Mouse (Mus musculus) heart, adult 2 months (tissue): ENCODE results near the gene Anp32e. TPM values are rescaled to one million over a fixed set of nuclear protein-coding genes. Genes with fewer than 3 reads are reported as not detected.

Experiments used
- DNase-seq, 2 experiments: peaks; one replicate each; pipeline ENCODE4 v3.0.0; 2021
- H3K27ac ChIP-seq: fragments of 200-600 bp; 2 replicates; pipeline ENCODE4 v1.8.1; 2022
- H3K27me3 ChIP-seq: fragments of 200-500 bp; 2 replicates; pipeline ENCODE4 v1.6.1; 2012; ENCODE audit warnings: mild to moderate bottlenecking, low read length, inconsistent platforms, mixed read lengths; ENCODE audit not compliant: control insufficient read depth, insufficient read depth
- H3K36me3 ChIP-seq: fragments of 200-500 bp; 2 replicates; pipeline ENCODE4 v1.6.1; 2012; ENCODE audit warnings: low read length, inconsistent platforms; ENCODE audit not compliant: control insufficient read depth, insufficient read depth
- H3K4me1 ChIP-seq: fragments of 200-500 bp; 2 replicates; pipeline ENCODE4 v1.6.1; 2011; ENCODE audit warnings: low read length; ENCODE audit not compliant: control insufficient read depth, insufficient read depth
- H3K4me3 ChIP-seq: fragments of 200-600 bp; 2 replicates; pipeline ENCODE4 v1.8.1; 2022
- H3K79me2 ChIP-seq: fragments of 200-500 bp; replicated peaks from 2 replicates; pipeline ENCODE4 v1.6.1; 2012; ENCODE audit warnings: mild to moderate bottlenecking, inconsistent platforms, low read length, moderate library complexity, mixed read lengths; ENCODE audit not compliant: control insufficient read depth, insufficient read depth
- H3K9ac ChIP-seq: fragments of 200-500 bp; 2 replicates; pipeline ENCODE4 v1.6.1; 2012; ENCODE audit warnings: low read depth, mild to moderate bottlenecking, control low read depth, inconsistent platforms, low read length, mixed read lengths
- CTCF ChIP-seq: fragments of 200-600 bp; IDR thresholded peaks from 2 replicates; pipeline ENCODE4 v1.8.1; 2022; ENCODE audit warnings: antibody characterized with exemption, mild to moderate bottlenecking, moderate library complexity
- EP300 ChIP-seq: fragments of 200-500 bp; IDR thresholded peaks from 2 replicates; pipeline ENCODE4 v1.6.1; 2011; ENCODE audit warnings: low read depth, low read length, control low read depth; ENCODE audit not compliant: insufficient read depth
- POLR2A ChIP-seq: fragments of 200-500 bp; IDR thresholded peaks from 2 replicates; pipeline ENCODE4 v1.6.1; 2011; ENCODE audit warnings: mild to moderate bottlenecking, low read depth, low read length, control low read depth; ENCODE audit not compliant: insufficient read depth
- WGBS: fragments of 180-500 bp; shearing (Covaris S2); methylation state at CpG from one replicate; pipeline ENCODE4 v1.1.7; 2018; 5-methylcytosine and 5-hydroxymethylcytosine counted together
- intact Hi-C: fragments of 180-260 bp; cut with DNase I; formaldehyde crosslinking; loops from one replicate; pipeline ENCODE4 v1.15.1; 2025
- long read RNA-seq: library from polyadenylated mRNA; stranded (forward); transcript quantifications from one replicate; pipeline ENCODE4 v2.0.0, GENCODE M21; 2021
- polyA plus RNA-seq: library from polyadenylated mRNA; depleted of rRNA; stranded (reverse); fragments of >200 nt; gene quantifications from 2 replicates; pipeline ENCODE4 v1.2.3, GENCODE M21; 2012; rRNA removed
- total RNA-seq, 2 experiments: library from RNA; stranded (reverse); gene quantifications; 2 replicates each; pipeline ENCODE4 v1.2.3; 2021

The Anp32e gene
- 10 to 100 TPM; 83.0 to 90.9 TPM for total RNA-seq
- polyA plus RNA-seq = 15.5 and 29.9 TPM in 2 replicates
- long read RNA-seq, transcript Anp32e-202 (7 exons, 3,274 nt) = major isoform, 30 of 58 reads
- long read RNA-seq, partial matches to known transcripts = 24 of 58 reads
- long read RNA-seq, other reads (novel, unspliced or antisense) = 1 of 58 reads

- H3K27ac ChIP-seq = peak within 1 kb of the TSS; percentile 92
- peak within 1 kb of the TSS; percentile 97 for H3K4me3 ChIP-seq
- intact Hi-C loops = no loop called here
- WGBS = under 1% methylated on average over 49 of the region's 49 CpGs
- H3K9ac ChIP-seq = peak within 1 kb of the TSS; percentile 83
- peaks cover 2% of the 10 kb centered on the region for H3K4me1 ChIP-seq
- TF ChIP-seq CTCF = no peak
- TF ChIP-seq EP300 = peak; percentile 86
- TF ChIP-seq POLR2A = peak; percentile 94
- H3K36me3 ChIP-seq = no peaks in the 10 kb centered on the region
- H3K27me3 ChIP-seq = no peaks in the 10 kb centered on the region
- peak; percentile 97 for DNase-seq
- no peaks in the 10 kb centered on the region for H3K79me2 ChIP-seq
Observed at GRCm38 (mm10) chr3:95928658-95929503, at the start of gene Anp32e. TSS of gene Anp32e (plus strand) at chr3:95929246.

DNA sequence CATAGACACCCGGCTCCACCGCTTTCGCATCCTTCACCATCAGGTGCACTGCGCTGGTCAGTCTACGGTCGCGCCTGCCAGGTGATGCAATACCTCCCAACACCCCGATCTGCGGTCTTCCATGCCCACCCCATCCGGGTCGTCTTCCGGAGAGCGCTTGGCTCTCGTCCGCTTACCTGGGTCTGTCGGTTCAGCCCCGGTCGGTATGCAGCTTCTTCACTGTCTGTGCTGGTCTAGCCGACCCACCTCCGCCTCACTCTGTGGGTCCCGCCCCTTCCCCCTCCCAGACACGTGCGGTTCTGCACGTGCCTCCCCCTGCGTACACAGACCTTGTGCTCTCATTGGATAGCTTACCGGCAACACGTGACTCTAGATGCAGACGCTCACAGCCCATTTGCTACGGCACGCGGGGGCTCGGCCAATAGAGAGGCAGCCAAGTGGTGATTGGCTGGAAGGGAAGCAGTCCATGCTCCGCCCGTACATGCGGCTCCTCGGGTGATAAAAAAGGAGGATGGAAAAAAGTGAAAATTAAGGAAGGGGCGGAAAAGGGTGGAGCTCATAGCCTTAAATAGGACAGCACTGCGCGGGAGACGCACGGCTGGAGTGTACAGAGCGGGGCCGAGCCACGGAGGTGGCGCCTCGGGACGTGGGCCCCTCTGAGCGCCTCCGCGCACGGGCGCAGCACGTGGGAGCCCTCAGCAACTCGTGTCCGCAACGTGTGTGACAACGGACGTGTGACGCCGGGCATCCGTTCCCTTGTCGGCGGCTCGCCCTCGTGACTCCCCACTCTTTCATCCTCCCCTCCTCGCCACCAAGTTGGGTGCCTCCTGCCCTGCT lies 46.8 kb upstream of the Anp32e start, which contains the start of gene Ciart:
Gene Ciart (minus strand): TSS at position 273 of the 837 bp plus-strand sequence.
- peak within 1 kb of the TSS; percentile 66 for H3K4me3 ChIP-seq
- H3K27ac ChIP-seq = peak within 1 kb of the TSS; percentile 66
- TF ChIP-seq EP300 = peak; percentile 95
- TF ChIP-seq CTCF = no peak
- peak; percentile 81 for TF ChIP-seq POLR2A
- H3K36me3 ChIP-seq = 0 out of 2 replicates have a peak, but pooled peaks cover 3% of the 10 kb centered on the region
- DNase-seq = peak; percentile 90 to 95
- no peaks in the 10 kb centered on the region for H3K79me2 ChIP-seq
- intact Hi-C loops = loop anchor here (5.0 kb wide), 1 partner anchor 170 kb away; no protein-coding TSS in a partner anchor
- peak within 1 kb of the TSS; percentile 75 for H3K9ac ChIP-seq
- H3K27me3 ChIP-seq = no peaks in the 10 kb centered on the region
- peaks cover 3% of the 10 kb centered on the region for H3K4me1 ChIP-seq
- under 1% methylated on average over 66 of the region's 66 CpGs for whole genome bisulfite sequencing

GRCm38 (mm10) chr3:95882816-95883425 lies 46.1 kb upstream of the Anp32e start:
- peak overlapping the region; percentile 66 for H3K4me3 ChIP-seq
- TF ChIP-seq EP300 (0 out of 2 replicates have a peak, but pooled peaks have one; percentile 17), CTCF (peak; percentile 82), POLR2A (no peak)
- H3K36me3 ChIP-seq = 0 out of 2 replicates have a peak, but pooled peaks cover 3% of the 10 kb centered on the region
- intact Hi-C loops = loop anchor here (1.0 to 5.0 kb wide), 2 partner anchors 24 to 169 kb away; no protein-coding TSS in a partner anchor
- H3K9ac ChIP-seq = peak overlapping the region; percentile 68
- under 1% methylated on average over 24 of the region's 24 CpGs for WGBS
- H3K27me3 ChIP-seq = no peaks in the 10 kb centered on the region
- H3K4me1 ChIP-seq = peaks cover 3% of the 10 kb centered on the region
- peak; percentile 72 to 76 for DNase-seq
- no peaks in the 10 kb centered on the region for H3K79me2 ChIP-seq
- peak overlapping the region; percentile 66 for H3K27ac ChIP-seq

DNA sequence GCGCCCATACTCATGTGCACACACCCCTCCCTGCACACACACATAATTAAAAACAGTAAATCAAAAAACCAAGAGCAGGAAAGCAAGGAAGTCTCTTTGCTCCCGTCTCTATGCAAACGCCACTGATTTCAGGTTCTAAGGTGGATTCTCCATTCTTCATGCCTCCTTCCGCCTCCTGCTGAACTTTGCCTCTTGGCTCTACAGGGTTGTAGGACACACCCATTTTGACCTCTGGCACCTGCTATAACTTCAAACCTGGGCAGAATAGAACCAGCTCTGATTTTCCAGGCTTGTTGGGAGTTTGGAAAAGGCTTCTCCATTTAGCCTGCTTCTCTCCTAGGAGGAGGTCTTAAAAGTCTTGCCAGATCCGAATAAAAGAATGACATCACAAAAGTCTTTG lies 44.6 kb upstream of the Anp32e start:
- no peak overlapping the region for H3K4me3 ChIP-seq

DNA sequence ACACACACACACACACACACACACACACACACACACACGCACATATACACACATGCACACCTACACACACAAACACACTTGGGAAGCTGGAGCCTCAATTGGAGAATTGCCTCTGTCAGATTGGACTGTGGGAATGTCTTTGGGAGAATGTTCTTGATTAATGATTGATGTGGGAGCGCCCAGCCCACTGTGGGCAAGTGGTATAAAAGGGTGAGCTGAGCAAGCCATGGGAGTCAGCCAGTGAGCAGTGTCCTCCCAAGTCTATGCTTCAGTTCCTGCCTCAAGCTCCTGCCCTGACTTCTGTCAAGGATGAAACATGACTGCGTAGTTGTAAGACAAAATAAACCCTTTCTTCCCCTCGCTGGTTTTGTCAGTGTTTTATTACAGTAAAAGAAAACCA lies 41.5 kb upstream of the Anp32e start:
- no peaks in the 10 kb centered on the region for H3K27me3 ChIP-seq
- TF ChIP-seq CTCF (no peak), EP300 (no peak), POLR2A (no peak)
- no peak overlapping the region for H3K9ac ChIP-seq
- H3K4me1 ChIP-seq = peaks cover 11% of the 10 kb centered on the region
- no peak overlapping the region for H3K27ac ChIP-seq
- H3K79me2 ChIP-seq = no peaks in the 10 kb centered on the region
- 86% methylated on average over 4 of the region's 4 CpGs for WGBS
- intact Hi-C loops = no loop called here
- no peak overlapping the region for H3K4me3 ChIP-seq
- H3K36me3 ChIP-seq = no peaks in the 10 kb centered on the region
- DNase-seq = no peak

More for the DNA sequence above, 44.6 kb upstream of the Anp32e start:
- no peak for TF ChIP-seq EP300
- no peak for TF ChIP-seq CTCF
- TF ChIP-seq POLR2A = no peak
- intact Hi-C loops = loop anchor here (5.0 kb wide), 1 partner anchor 168 kb away; no protein-coding TSS in a partner anchor
- Histone ChIP-seq H3K27me3 (no peaks in the 10 kb centered on the region), H3K27ac (no peak overlapping the region), H3K79me2 (no peaks in the 10 kb centered on the region), H3K9ac (no peak overlapping the region), H3K36me3 (0 out of 2 replicates have a peak, but pooled peaks cover 3% of the 10 kb centered on the region), H3K4me1 (peaks cover 3% of the 10 kb centered on the region)
- 93% methylated on average over 5 of the region's 5 CpGs for WGBS
- no peak for DNase-seq
